Mouse (Mus musculus) forebrain, embryonic 12.5 days (tissue): Measurements from ENCODE around the gene Nr6a1. TPM values are rescaled to one million over a fixed set of nuclear protein-coding genes. Genes with fewer than 3 reads are reported as not detected.

Experiments
- ATAC-seq: fragments of 200-750 bp; cut with Nextera tagmentation; 2 replicates; pipeline ENCODE4 v1.8.0; 2017; ENCODE audit warnings: moderate TSS enrichment; ENCODE audit not compliant: low FRiP score
- H3K27ac ChIP-seq: fragments of 300-500 bp; sonication (generic); 2 replicates; pipeline ENCODE4 v1.5.1; 2016; ENCODE audit warnings: mild to moderate bottlenecking
- H3K27me3 ChIP-seq: fragments of 300-500 bp; sonication (generic); 2 replicates; pipeline ENCODE4 v1.6.1; 2016; ENCODE audit warnings: mild to moderate bottlenecking
- H3K36me3 ChIP-seq: fragments of 300-500 bp; sonication (generic); replicated peaks from 2 replicates; pipeline ENCODE4 v1.6.1; 2016; ENCODE audit warnings: mild to moderate bottlenecking
- H3K4me1 ChIP-seq: fragments of 300-500 bp; sonication (generic); 2 replicates; pipeline ENCODE4 v1.6.1; 2016
- H3K4me2 ChIP-seq: fragments of 300-500 bp; sonication (generic); 2 replicates; pipeline ENCODE4 v1.6.1; 2016; ENCODE audit warnings: mild to moderate bottlenecking, moderate library complexity
- H3K4me3 ChIP-seq: fragments of 300-500 bp; sonication (generic); replicated peaks from 2 replicates; pipeline ENCODE4 v1.5.1; 2016; ENCODE audit warnings: mild to moderate bottlenecking
- H3K9ac ChIP-seq: fragments of 300-500 bp; sonication (generic); 2 replicates; pipeline ENCODE4 v1.6.1; 2016; ENCODE audit warnings: mild to moderate bottlenecking
- H3K9me3 ChIP-seq: fragments of 300-500 bp; sonication (generic); 2 replicates; pipeline ENCODE4 v1.6.1; 2016
- WGBS: fragments of 180-500 bp; shearing (Covaris S2); methylation state at CpG from one replicate; pipeline ENCODE4 v1.1.7; 2016; 5-methylcytosine and 5-hydroxymethylcytosine counted together
- polyA plus RNA-seq: library from polyadenylated mRNA; unstranded; fragments of >200 nt; fragmentation: Nextera tagmentation; extraction: Ambion mirVana; gene quantifications from 2 replicates; pipeline ENCODE4 v1.2.1, GENCODE M21; 2016

The Nr6a1 gene
- polyA plus RNA-seq: 1.7 and 2.7 TPM in 2 replicates

DNA sequence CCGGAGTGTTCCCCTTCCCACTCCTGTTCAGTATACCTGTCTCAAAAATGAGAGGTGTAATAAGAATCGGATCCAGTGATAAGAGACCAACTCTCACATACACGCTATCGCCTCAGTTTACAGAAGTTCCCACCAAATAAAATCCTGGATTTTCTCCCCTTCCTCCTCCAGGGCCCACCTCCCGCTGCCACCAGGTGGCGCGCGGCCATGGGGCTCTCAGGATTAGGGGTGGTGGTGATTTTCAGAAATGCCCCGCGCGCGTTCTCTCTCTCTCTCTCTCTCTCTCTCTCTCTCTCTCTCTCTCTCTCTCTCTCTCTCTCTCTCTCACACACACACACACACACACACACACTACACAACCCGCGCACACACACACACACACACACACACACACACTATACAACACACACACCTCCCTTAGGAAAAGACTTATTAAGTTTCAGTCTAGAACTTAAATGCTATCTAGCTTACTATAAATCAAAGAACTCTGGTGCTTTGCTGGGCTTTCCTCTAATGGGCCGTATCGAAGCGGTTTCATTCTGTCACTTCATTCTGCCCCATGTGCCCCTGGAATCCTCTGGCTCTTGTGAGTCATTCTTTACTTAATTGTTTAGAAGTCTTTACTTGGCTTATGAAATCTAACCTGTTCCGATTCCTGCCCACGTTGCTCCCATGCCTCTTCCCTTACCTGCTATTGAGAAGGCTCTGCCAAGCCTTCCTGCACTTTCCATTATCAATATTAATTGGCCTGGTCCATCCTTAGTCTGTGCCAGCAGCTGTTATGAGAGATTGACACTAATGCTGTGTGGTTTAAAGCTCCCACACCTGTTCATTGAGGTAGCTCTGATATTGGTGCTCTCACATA lies at the start of gene Nr6a1:
Nr6a1 (minus strand) TSS at position 574 of the 865 bp plus-strand sequence.
- Histone ChIP-seq H3K4me2 (peak within 1 kb of the TSS; percentile 98), H3K27ac (no peak within 1 kb of the TSS), H3K36me3 (no peaks in the 10 kb centered on the region), H3K4me3 (peak within 1 kb of the TSS; percentile 37), H3K9me3 (no peaks in the 10 kb centered on the region), H3K9ac (peak within 1 kb of the TSS; percentile 21; the same call in 1 of the 2 replicates), H3K4me1 (peaks cover 27% of the 10 kb centered on the region), H3K27me3 (peaks cover 25% of the 10 kb centered on the region)
- WGBS: 10% methylated on average over 16 of the region's 19 CpGs
- peak; percentile 28 for ATAC-seq

DNA sequence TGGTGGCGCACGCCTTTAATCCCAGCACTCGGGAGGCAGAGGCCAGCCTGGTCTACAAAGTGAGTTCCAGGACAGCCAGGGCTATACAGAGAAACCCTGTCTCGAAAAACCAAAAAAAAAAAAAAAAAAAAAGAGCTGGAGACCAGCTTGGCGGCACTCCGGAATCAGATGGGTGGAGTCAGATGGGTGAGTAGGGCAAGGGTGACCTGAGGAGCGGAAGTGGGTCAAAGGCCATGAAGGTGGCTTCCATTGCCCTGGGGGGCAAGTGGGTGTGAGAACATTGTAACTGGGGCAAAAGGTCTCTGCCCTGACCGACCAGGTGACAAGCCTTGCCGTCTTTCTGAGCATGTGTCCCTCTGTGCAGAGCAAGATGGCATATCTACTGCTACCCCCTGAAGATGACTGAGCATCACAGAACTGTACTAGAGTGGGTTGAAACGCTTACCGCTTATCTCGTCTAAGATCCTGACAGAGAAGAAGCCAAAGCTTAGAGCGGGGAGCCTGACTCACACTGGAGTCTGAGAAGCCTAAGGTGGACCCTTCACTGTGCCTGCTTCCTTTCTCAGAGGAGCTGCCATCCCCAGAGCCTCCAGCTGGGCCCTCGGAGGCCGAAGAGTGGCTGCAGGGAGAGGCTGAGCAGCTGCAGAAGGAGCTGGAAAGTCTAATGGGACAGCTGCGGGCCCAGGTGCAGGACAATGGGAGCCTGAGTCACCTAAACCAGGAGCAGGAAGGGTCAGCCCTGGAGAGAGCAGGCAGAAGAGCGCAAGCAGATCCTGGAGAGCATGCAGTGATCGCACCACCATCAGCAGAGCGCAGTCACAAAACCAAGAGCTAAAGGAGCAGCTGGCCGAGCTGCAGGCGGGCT lies 48.7 kb upstream of the Nr6a1 start:
- no peak overlapping the region for H3K4me2 ChIP-seq
- no peak overlapping the region for H3K9ac ChIP-seq
- ATAC-seq: no peak
- WGBS: 83% methylated on average over 21 of the region's 21 CpGs
- H3K27ac ChIP-seq: no peak overlapping the region
- no peaks in the 10 kb centered on the region; the same call in 1 of the 2 replicates for H3K4me1 ChIP-seq
- no peaks in the 10 kb centered on the region for H3K27me3 ChIP-seq
- no peaks in the 10 kb centered on the region for H3K9me3 ChIP-seq
- H3K4me3 ChIP-seq: no peak overlapping the region
- no peaks in the 10 kb centered on the region for H3K36me3 ChIP-seq

DNA sequence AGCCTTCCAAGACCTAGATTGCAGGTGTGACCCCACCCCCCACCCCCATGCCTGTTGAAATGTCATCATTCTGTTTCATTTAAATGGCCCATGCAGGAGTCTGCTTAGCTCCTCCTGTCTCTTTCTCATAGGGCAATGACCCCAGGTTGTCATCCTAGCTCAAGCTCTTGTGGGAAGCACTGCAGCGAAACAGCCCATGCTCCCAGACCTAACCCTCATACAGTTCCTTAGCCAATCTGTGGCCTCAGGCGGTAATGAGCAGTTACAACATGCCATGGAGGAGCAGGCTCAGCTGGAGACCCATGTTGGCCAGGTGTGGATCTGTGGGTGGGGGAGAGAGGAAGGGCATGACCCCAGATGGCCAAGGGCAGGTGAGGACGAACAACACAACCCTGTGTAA lies 47.7 kb upstream of the Nr6a1 start:
- Histone ChIP-seq H3K27ac (no peak overlapping the region), H3K9me3 (no peaks in the 10 kb centered on the region), H3K4me3 (no peak overlapping the region), H3K9ac (no peak overlapping the region), H3K4me1 (no peaks in the 10 kb centered on the region; the same call in 1 of the 2 replicates), H3K27me3 (no peaks in the 10 kb centered on the region), H3K36me3 (no peaks in the 10 kb centered on the region), H3K4me2 (no peak overlapping the region)
- no peak for ATAC-seq
- WGBS: 88% methylated on average over 3 of the region's 3 CpGs

DNA sequence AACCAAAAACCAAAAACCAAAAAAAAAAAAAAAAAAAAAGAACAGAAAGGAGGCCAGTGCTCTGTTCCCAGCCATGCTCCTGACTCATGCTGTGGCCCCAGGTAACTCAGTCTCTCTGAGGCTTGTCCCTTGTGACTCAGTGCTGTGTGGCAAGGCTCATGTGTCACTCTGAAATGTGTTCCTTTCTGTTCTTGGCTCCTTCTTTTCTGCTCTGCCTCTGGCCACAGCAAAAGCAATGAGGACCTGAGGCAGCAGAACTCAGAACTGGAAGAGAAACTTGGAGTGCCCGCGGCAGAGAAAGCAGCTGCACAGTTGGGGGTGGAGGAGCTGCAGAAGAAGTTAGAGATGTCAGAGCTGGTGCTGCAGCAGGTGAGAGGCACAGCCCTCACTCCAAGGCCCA lies 46.7 kb upstream of the Nr6a1 start:
- Histone ChIP-seq H3K4me2 (no peak overlapping the region), H3K36me3 (no peaks in the 10 kb centered on the region), H3K9me3 (no peaks in the 10 kb centered on the region), H3K27me3 (no peaks in the 10 kb centered on the region), H3K27ac (no peak overlapping the region), H3K9ac (no peak overlapping the region), H3K4me3 (no peak overlapping the region), H3K4me1 (no peaks in the 10 kb centered on the region; the same call in 1 of the 2 replicates)
- ATAC-seq: no peak
- 45% methylated on average over 2 of the region's 2 CpGs for WGBS

DNA sequence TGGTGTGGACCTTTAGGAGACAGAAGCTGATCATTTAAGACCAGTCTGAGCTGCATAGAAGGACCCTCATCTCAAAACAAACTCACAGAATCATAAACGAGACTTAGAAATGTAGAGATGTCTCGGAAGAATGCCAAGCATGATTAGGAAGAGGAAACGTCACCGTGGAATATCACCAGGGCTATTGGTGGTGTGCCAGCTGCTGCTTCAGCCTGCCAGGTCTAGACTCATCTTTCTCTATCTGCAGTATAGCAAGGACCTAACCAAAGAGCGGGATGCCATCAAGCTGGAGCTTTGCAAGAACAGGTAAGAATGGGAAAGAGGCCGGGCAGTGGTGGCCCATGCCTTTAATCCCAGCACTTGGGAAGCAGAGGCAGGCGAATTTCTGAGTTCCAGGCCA lies 46.2 kb upstream of the Nr6a1 start:
- no peak overlapping the region for H3K27ac ChIP-seq

DNA sequence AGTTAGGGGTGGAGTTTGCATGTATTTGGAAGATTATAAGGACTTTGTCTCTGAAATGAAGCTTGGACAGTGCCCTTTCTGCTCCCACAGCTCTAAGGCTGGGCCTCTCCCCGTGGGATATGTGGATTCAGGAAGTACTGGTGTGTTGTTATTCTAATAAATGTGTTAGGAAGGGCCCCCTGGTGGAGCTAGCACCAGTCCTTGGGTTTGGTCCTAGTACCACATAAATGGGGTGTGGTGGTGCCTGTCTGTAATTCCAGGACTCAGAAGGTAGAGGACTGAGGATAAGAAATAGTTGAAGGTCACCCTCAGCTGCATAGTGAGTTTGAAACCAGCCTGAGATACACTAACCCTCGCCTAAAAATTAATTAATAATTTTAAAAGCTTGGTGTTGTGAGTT lies 45.7 kb upstream of the Nr6a1 start:
- no peaks in the 10 kb centered on the region for H3K9me3 ChIP-seq
- no peaks in the 10 kb centered on the region for H3K36me3 ChIP-seq
- H3K9ac ChIP-seq: no peak overlapping the region
- no peaks in the 10 kb centered on the region for H3K27me3 ChIP-seq
- no peaks in the 10 kb centered on the region; the same call in 1 of the 2 replicates for H3K4me1 ChIP-seq
- H3K4me2 ChIP-seq: no peak overlapping the region
- no peak overlapping the region for H3K4me3 ChIP-seq
- no peak for ATAC-seq
- H3K27ac ChIP-seq: no peak overlapping the region
- WGBS: 36% methylated on average over 2 of the region's 2 CpGs

More for the DNA sequence above, 46.2 kb upstream of the Nr6a1 start:
- H3K4me1 ChIP-seq: no peaks in the 10 kb centered on the region; the same call in 1 of the 2 replicates
- H3K4me2 ChIP-seq: no peak overlapping the region
- H3K9ac ChIP-seq: no peak overlapping the region
- H3K27me3 ChIP-seq: no peaks in the 10 kb centered on the region
- H3K36me3 ChIP-seq: no peaks in the 10 kb centered on the region
- no peaks in the 10 kb centered on the region for H3K9me3 ChIP-seq
- ATAC-seq: no peak
- no peak overlapping the region for H3K4me3 ChIP-seq
- WGBS: 91% methylated on average over 7 of the region's 7 CpGs

DNA sequence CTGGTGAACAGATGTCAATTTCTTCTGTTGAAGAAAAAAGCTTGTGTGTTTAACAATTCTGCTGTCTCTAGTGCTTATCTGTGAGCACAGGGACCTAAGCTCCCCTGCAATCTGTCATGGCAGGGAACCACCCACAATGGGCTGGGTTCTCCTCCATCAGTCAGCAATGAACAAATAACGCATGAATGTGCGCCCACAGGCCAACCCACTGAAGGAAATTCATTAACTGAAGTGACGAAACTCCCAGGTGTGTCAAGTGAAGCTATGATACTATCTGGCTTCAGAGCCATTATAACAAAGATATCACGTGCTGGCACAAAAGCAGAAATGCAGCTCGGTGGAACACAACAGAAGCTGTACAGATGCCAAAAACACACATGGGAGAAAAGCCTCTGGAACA lies 42.6 kb upstream of the Nr6a1 start:
- 86% methylated on average over 5 of the region's 5 CpGs for WGBS
- no peaks in the 10 kb centered on the region for H3K36me3 ChIP-seq

DNA sequence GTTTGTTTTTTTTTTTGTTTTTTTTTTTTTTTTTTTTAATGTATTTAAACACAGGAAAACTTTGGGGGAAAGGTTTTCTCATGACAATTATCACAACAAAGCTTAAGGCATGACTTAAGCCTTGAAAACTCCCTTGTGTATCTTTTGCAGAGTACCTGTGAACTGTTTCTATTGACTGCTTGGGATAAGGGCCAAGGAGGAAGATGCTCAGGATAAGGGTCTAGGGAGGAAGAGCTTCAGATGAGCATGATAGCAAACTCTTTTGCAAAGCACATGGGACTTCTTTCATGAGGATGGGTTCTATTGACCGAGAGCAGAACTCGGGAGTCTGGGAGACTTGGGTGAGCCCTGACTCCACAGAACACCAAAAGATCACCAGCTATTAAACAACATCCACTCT lies 42.2 kb upstream of the Nr6a1 start:
- H3K4me3 ChIP-seq: no peak overlapping the region
- WGBS: 92% methylated on average over 2 of the region's 2 CpGs
- no peak for ATAC-seq

More for the DNA sequence above, 42.6 kb upstream of the Nr6a1 start:
- H3K4me1 ChIP-seq: no peaks in the 10 kb centered on the region; the same call in 1 of the 2 replicates
- H3K4me3 ChIP-seq: no peak overlapping the region
- H3K27me3 ChIP-seq: no peaks in the 10 kb centered on the region
- ATAC-seq: no peak
- H3K9me3 ChIP-seq: no peaks in the 10 kb centered on the region
- no peak overlapping the region for H3K27ac ChIP-seq
- no peak overlapping the region for H3K9ac ChIP-seq
- H3K4me2 ChIP-seq: no peak overlapping the region

DNA sequence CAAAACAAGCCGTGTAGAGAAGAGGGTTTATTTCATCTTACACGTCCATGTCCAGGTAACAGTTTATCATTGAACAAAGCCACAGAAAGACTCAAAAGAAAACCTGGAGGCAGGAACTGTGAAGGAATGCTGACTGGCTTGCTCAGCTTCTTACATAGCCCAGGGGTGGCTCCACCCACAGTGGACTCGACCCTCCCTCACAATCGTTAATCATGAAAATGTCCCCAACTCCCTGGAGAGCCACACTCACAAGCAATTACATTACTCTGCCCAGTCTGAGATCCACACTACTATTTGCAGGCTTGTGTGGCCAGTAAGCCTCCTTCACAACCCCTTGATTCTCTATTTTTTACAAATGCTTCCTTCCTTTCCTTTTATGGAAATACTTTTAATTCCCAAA lies 36.7 kb upstream of the Nr6a1 start:
- no peak overlapping the region for H3K27ac ChIP-seq
- H3K4me1 ChIP-seq: no peaks in the 10 kb centered on the region
- WGBS: 57% methylated on average over 4 of the region's 4 CpGs
- H3K36me3 ChIP-seq: no peaks in the 10 kb centered on the region
- no peaks in the 10 kb centered on the region for H3K27me3 ChIP-seq
- H3K4me3 ChIP-seq: no peak overlapping the region
- ATAC-seq: no peak
- H3K9ac ChIP-seq: no peak overlapping the region
- no peaks in the 10 kb centered on the region for H3K9me3 ChIP-seq
- H3K4me2 ChIP-seq: no peak overlapping the region

More for the DNA sequence above, 42.2 kb upstream of the Nr6a1 start:
- Histone ChIP-seq H3K4me1 (no peaks in the 10 kb centered on the region; the same call in 1 of the 2 replicates), H3K27ac (no peak overlapping the region), H3K36me3 (no peaks in the 10 kb centered on the region), H3K27me3 (no peaks in the 10 kb centered on the region), H3K9me3 (no peaks in the 10 kb centered on the region), H3K4me2 (no peak overlapping the region), H3K9ac (no peak overlapping the region)

DNA sequence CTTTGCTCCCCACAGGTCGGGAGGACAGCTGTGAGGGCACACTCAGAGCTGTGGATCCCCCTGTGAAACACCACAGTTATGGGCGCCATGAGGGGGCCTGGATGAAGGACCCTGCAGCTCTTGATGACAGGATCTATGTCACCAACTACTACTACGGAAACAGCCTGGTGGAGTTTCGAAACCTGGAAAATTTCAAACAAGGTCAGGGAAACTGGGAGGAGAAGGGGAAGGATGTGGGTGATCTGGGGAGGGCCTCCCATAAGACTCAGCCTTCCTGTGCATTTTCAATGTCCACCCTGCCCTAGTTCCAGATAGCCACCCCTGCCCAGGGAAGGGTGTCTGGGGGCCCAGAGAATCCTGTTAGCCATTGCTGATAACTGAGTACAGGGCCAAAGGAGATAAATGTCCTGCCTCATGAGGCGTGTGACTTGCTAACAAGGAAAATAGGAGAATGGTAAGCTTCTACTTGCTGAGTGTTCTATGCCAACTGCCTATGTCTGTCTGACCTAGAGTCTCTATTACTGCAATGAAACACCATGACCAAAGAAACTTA lies 30.3 kb upstream of the Nr6a1 start:
- Histone ChIP-seq H3K9ac (no peak overlapping the region), H3K4me1 (no peaks in the 10 kb centered on the region), H3K36me3 (no peaks in the 10 kb centered on the region), H3K27me3 (no peaks in the 10 kb centered on the region), H3K9me3 (no peaks in the 10 kb centered on the region), H3K4me3 (no peak overlapping the region), H3K4me2 (no peak overlapping the region), H3K27ac (no peak overlapping the region)
- 81% methylated on average over 5 of the region's 5 CpGs for WGBS
- no peak for ATAC-seq

DNA sequence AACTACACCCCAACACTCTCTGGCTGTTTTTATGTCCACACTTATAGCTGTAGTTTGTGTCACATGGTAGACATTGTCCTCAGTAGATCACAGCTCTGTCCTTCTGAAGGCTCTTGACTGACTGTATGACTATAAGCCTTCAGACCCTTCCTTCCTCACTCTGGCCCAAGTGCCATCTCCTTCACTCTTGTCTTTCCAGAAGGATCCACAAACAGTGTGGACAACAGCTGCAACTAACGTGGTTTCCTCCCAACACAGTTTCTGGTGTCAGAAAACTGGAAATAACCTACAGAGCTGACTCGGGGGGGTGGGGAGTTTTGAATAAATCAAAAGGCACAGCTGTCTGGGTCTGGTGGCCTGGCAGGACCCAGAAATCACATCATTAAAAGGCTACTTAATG lies 28.6 kb upstream of the Nr6a1 start:
- Histone ChIP-seq H3K9me3 (no peaks in the 10 kb centered on the region), H3K36me3 (no peaks in the 10 kb centered on the region), H3K4me3 (no peak overlapping the region), H3K4me2 (no peak overlapping the region), H3K9ac (no peak overlapping the region), H3K27ac (no peak overlapping the region), H3K27me3 (no peaks in the 10 kb centered on the region), H3K4me1 (no peaks in the 10 kb centered on the region)
- 79% methylated on average over 2 of the region's 2 CpGs for WGBS
- no peak for ATAC-seq
